Mouse (Mus musculus): ENCODE measurements at regions not wholly inside any gene's neighbourhood (a gene's known extent, or its start where the extent isn't known, plus 50 kb on each side); places are given as distances from the start of the nearest gene placed in this dataset.
A peak's percentile ranks its signal among the peaks of the same experiment; 100 is the strongest.

- no peak for DNase-seq (ENCODE audit: low spot score)
Observed at GRCm38 (mm10) chr14:25128160-25128547, 330.8 kb upstream of the Zmiz1 start.

- no peak for DNase-seq (ENCODE audit: low spot score)
Observed at GRCm38 (mm10) chr14:25135371-25135770, 323.6 kb upstream of the Zmiz1 start.

- no peak for DNase-seq (ENCODE audit: low spot score)
Observed at GRCm38 (mm10) chr14:25137312-25137711, 321.7 kb upstream of the Zmiz1 start.

- DNase-seq (ENCODE audit: low spot score): peak; percentile 40
Observed at GRCm38 (mm10) chr14:25138485-25138884, 320.5 kb upstream of the Zmiz1 start.

GRCm38 (mm10) chr14:25141933-25142332 lies 317.1 kb upstream of the Zmiz1 start:
- no peak for DNase-seq (ENCODE audit: low spot score)

- DNase-seq (ENCODE audit: low spot score): no peak
Observed at GRCm38 (mm10) chr14:25143051-25143450, 315.9 kb upstream of the Zmiz1 start.

GRCm38 (mm10) chr14:25147731-25148130 lies 311.3 kb upstream of the Zmiz1 start:
- DNase-seq (ENCODE audit: low spot score): no peak

- no peak for DNase-seq (ENCODE audit: low spot score)
Observed at GRCm38 (mm10) chr14:25150968-25151367, 308.0 kb upstream of the Zmiz1 start.

- DNase-seq (ENCODE audit: low spot score): no peak
Observed at GRCm38 (mm10) chr14:25151485-25151884, 307.5 kb upstream of the Zmiz1 start.

GRCm38 (mm10) chr14:25153573-25153972 lies 305.4 kb upstream of the Zmiz1 start:
- DNase-seq (ENCODE audit: low spot score): no peak

- no peak for DNase-seq (ENCODE audit: low spot score)
Observed at GRCm38 (mm10) chr14:25154180-25154579, 304.8 kb upstream of the Zmiz1 start.

- no peak for DNase-seq (ENCODE audit: low spot score)
Observed at GRCm38 (mm10) chr14:25155008-25155783, 303.8 kb upstream of the Zmiz1 start.

GRCm38 (mm10) chr14:25156171-25156570 lies 302.8 kb upstream of the Zmiz1 start:
- DNase-seq (ENCODE audit: low spot score): no peak

- no peak for DNase-seq (ENCODE audit: low spot score)
Observed at GRCm38 (mm10) chr14:25161684-25162321, 297.2 kb upstream of the Zmiz1 start.

GRCm38 (mm10) chr14:25166217-25166616 lies 292.8 kb upstream of the Zmiz1 start:
- DNase-seq (ENCODE audit: low spot score): no peak

- no peak for DNase-seq (ENCODE audit: low spot score)
Observed at GRCm38 (mm10) chr14:25167604-25168003, 291.4 kb upstream of the Zmiz1 start.

GRCm38 (mm10) chr14:25168310-25168709 lies 290.7 kb upstream of the Zmiz1 start:
- DNase-seq (ENCODE audit: low spot score): no peak

- no peak for DNase-seq (ENCODE audit: low spot score)
Observed at GRCm38 (mm10) chr14:25173281-25173680, 285.7 kb upstream of the Zmiz1 start.

- DNase-seq (ENCODE audit: low spot score): no peak
Observed at GRCm38 (mm10) chr14:25173873-25174272, 285.1 kb upstream of the Zmiz1 start.

GRCm38 (mm10) chr14:25174402-25174801 lies 284.6 kb upstream of the Zmiz1 start:
- DNase-seq (ENCODE audit: low spot score): no peak

GRCm38 (mm10) chr14:25176206-25176605 lies 282.8 kb upstream of the Zmiz1 start:
- DNase-seq (ENCODE audit: low spot score): no peak

GRCm38 (mm10) chr14:25180126-25180525 lies 278.9 kb upstream of the Zmiz1 start:
- no peak for DNase-seq (ENCODE audit: low spot score)

- no peak for DNase-seq (ENCODE audit: low spot score)
Observed at GRCm38 (mm10) chr14:25181406-25181805, 277.6 kb upstream of the Zmiz1 start.

- DNase-seq (ENCODE audit: low spot score): no peak
Observed at GRCm38 (mm10) chr14:25184042-25184441, 274.9 kb upstream of the Zmiz1 start.
